Mouse (Mus musculus): ENCODE measurements around the gene Hs2st1. TPM values are rescaled to one million over a fixed set of nuclear protein-coding genes. Genes with fewer than 3 reads are reported as not detected.
A peak's percentile ranks its signal among the peaks of the same experiment; 100 is the strongest.

Gene Hs2st1
- polyA plus RNA-seq, 1 experiment from 2014 or later, result 10.4 TPM

DNA sequence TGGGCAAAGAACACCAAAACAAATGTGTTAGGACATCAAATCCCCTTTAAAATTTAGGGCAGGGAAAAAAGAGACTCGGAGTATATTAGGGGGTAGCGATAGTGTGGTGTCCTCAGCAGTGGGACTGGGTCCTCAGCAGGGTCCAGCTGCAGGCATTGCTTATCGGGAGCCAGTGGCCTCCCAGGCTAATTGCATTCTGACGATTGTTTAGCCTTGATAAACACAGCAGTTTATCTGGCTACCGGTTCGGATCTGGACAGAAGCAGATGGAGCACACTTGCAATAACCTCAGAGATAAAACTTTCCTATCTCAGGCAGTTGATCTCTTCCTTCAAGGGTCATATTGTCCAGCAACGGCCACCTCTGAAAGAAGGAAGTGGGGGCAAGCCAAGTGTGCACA lies 169.1 kb downstream of the Hs2st1 start:
- no peaks in the 10 kb centered on the region for H3K9me3 ChIP-seq (replicated peaks; ENCODE audit: low read length)
- TF ChIP-seq CTCF (IDR thresholded peaks at IDR 0.05; ENCODE audit: low read depth), result no peak
- no peak for ATAC-seq (replicated peaks; ENCODE audit: low FRiP score, low read depth)
- no peak overlapping the region for H3K4me3 ChIP-seq (replicated peaks; ENCODE audit: low read depth, low read length)
- no peaks in the 10 kb centered on the region for H3K27me3 ChIP-seq (ENCODE audit: insufficient read depth, low read length)
- no peaks in the 10 kb centered on the region for H3K4me1 ChIP-seq (replicated peaks; ENCODE audit: insufficient read depth, low read length)
- DNase-seq (ENCODE audit: low spot score), result no peak
- H3K36me3 ChIP-seq (ENCODE audit: insufficient read depth, low read length), result no peaks in the 10 kb centered on the region
- H3K4me2 ChIP-seq (ENCODE audit: low read length), result no peak overlapping the region
- H3K9ac ChIP-seq (ENCODE audit: low read depth, low read length), result no peak overlapping the region
- WGBS, result 62% methylated on average over 7 of the region's 7 CpGs
- H3K27ac ChIP-seq, result no peak overlapping the region

DNA sequence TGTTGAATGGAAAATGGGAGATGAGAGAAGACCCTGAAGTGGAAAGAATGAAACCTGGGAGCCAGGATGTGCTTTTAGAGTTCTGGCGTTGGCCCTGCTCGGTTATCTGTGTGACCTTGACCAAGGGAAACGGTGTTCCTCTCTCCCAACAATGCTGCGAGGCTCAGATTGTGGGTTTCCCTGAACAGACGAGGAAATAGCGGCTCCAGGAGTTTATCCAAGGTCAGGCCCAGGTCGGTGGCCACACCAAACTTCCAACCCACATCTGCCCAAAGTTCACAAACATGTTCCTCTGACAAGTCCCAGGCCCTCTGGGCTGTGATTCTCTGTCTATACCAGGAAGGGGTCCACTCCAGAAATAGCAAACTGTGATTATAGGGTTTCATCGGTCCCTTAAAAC lies 169.6 kb downstream of the Hs2st1 start:
- no peak overlapping the region for H3K4me3 ChIP-seq (replicated peaks; ENCODE audit: low read depth, low read length)
- H3K9me3 ChIP-seq (replicated peaks; ENCODE audit: low read length), result no peaks in the 10 kb centered on the region
- no peak overlapping the region for H3K4me2 ChIP-seq (ENCODE audit: low read length)
- H3K27ac ChIP-seq, result no peak overlapping the region
- H3K27me3 ChIP-seq (ENCODE audit: insufficient read depth, low read length), result no peaks in the 10 kb centered on the region
- no peaks in the 10 kb centered on the region for H3K4me1 ChIP-seq (replicated peaks; ENCODE audit: insufficient read depth, low read length)
- no peaks in the 10 kb centered on the region for H3K36me3 ChIP-seq (ENCODE audit: insufficient read depth, low read length)
- DNase-seq (ENCODE audit: low spot score) (no peak), ATAC-seq (replicated peaks; ENCODE audit: low FRiP score, low read depth) (no peak)
- 66% methylated on average over 8 of the region's 8 CpGs for WGBS
- no peak overlapping the region for H3K9ac ChIP-seq (ENCODE audit: low read depth, low read length)
- no peak for TF ChIP-seq CTCF (IDR thresholded peaks at IDR 0.05; ENCODE audit: low read depth)

DNA sequence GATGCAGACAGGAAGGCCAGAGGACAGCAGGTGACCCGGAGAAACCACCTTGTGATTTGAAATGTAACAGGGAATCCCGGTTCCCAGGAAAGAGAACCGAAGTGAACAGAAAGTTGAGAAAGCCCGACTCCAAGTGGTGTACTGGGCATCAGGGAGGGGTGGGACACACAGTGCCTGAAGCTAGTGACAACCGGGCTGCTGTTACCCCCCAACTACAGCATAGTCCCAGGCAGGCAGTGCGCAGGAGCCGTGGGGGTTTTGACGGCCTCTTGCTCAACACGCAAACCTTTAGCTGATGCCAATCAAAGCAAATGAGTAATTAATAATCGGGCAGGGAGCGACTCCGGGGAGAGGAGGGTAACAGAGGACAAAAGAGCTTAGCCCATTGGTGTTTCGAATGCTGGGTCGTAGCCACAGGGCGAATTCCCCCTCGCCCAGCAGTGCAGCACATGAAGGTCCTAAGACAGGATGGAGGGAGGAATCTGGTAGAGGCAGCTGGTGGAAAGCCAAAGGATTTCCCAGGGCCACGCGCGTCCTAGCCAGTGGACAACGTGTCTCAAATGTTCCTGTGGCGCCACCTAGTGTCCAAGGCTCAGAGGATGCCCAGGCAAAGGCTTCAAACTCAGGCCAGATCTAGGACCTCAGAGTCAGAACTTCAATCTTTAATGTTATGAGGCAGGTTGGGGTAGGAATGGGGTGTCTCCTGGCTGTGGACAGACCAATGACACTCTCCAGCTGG lies 170.5 kb downstream of the Hs2st1 start:
- Histone ChIP-seq H3K4me2 (ENCODE audit: low read length) (peak overlapping the region; percentile 44), H3K27me3 (ENCODE audit: insufficient read depth, low read length) (no peaks in the 10 kb centered on the region), H3K9ac (ENCODE audit: low read depth, low read length) (no peak overlapping the region), H3K36me3 (ENCODE audit: insufficient read depth, low read length) (no peaks in the 10 kb centered on the region), H3K9me3 (replicated peaks; ENCODE audit: low read length) (no peaks in the 10 kb centered on the region), H3K27ac (no peak overlapping the region), H3K4me3 (replicated peaks; ENCODE audit: low read depth, low read length) (0 out of 2 replicates have a peak overlapping the region, but pooled peaks have one; percentile 3), H3K4me1 (replicated peaks; ENCODE audit: insufficient read depth, low read length) (no peaks in the 10 kb centered on the region)
- TF ChIP-seq CTCF (IDR thresholded peaks at IDR 0.05; ENCODE audit: low read depth), result peak; percentile 95
- ATAC-seq (replicated peaks; ENCODE audit: low FRiP score, low read depth) (peak; percentile 81), DNase-seq (ENCODE audit: low spot score) (peak; percentile 92)
- 36% methylated on average over 21 of the region's 21 CpGs for WGBS

- WGBS, result 88% methylated on average over 7 of the region's 7 CpGs
- Histone ChIP-seq H3K36me3 (ENCODE audit: insufficient read depth, low read length) (no peaks in the 10 kb centered on the region), H3K4me1 (replicated peaks; ENCODE audit: insufficient read depth, low read length) (no peaks in the 10 kb centered on the region), H3K9ac (ENCODE audit: low read depth, low read length) (no peak overlapping the region), H3K27ac (no peak overlapping the region), H3K4me2 (ENCODE audit: low read length) (no peak overlapping the region), H3K9me3 (replicated peaks; ENCODE audit: low read length) (no peaks in the 10 kb centered on the region), H3K27me3 (ENCODE audit: insufficient read depth, low read length) (no peaks in the 10 kb centered on the region), H3K4me3 (replicated peaks; ENCODE audit: low read depth, low read length) (no peak overlapping the region)
- ATAC-seq (replicated peaks; ENCODE audit: low FRiP score, low read depth) (no peak), DNase-seq (ENCODE audit: low spot score) (no peak)
- TF ChIP-seq CTCF (IDR thresholded peaks at IDR 0.05; ENCODE audit: low read depth), result peak; percentile 47; the same call in 1 of the 2 replicates
Observed at GRCm38 (mm10) chr3:144398166-144398565, 171.8 kb downstream of the Hs2st1 start.

DNA sequence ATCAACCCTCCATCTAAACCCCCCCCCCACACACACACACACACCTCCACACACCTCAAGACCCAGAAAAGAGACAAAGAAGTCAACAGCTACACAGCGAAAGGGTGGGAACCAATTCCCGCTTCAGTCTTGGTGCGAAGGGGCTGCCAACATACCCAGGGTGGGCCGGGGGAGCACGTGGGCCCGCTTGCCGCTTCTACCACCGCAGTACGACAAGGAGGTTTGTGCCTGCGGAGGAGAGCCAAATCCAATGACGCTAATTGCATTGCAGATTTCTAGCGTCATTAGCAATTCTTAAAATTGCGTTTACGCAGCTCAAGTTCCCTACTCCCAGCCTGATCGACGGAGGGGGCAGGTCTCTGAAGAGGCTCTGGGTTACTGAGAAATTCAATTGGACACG lies 173.5 kb downstream of the Hs2st1 start:
- Histone ChIP-seq H3K4me3 (replicated peaks; ENCODE audit: low read depth, low read length) (no peak overlapping the region), H3K9me3 (replicated peaks; ENCODE audit: low read length) (no peaks in the 10 kb centered on the region), H3K9ac (ENCODE audit: low read depth, low read length) (no peak overlapping the region), H3K4me2 (ENCODE audit: low read length) (no peak overlapping the region), H3K27ac (no peak overlapping the region), H3K27me3 (ENCODE audit: insufficient read depth, low read length) (no peaks in the 10 kb centered on the region), H3K36me3 (ENCODE audit: insufficient read depth, low read length) (no peaks in the 10 kb centered on the region), H3K4me1 (replicated peaks; ENCODE audit: insufficient read depth, low read length) (no peaks in the 10 kb centered on the region)
- 76% methylated on average over 17 of the region's 17 CpGs for whole genome bisulfite sequencing
- DNase-seq (ENCODE audit: low spot score) (no peak), ATAC-seq (replicated peaks; ENCODE audit: low FRiP score, low read depth) (no peak)
- no peak for TF ChIP-seq CTCF (IDR thresholded peaks at IDR 0.05; ENCODE audit: low read depth)

- whole genome bisulfite sequencing, result 71% methylated on average over 7 of the region's 7 CpGs
- no peak overlapping the region for H3K9ac ChIP-seq (ENCODE audit: low read depth, low read length)
- DNase-seq (ENCODE audit: low spot score) (no peak), ATAC-seq (replicated peaks; ENCODE audit: low FRiP score, low read depth) (no peak)
- H3K36me3 ChIP-seq (ENCODE audit: insufficient read depth, low read length), result no peaks in the 10 kb centered on the region
- H3K9me3 ChIP-seq (replicated peaks; ENCODE audit: low read length), result no peaks in the 10 kb centered on the region
- no peaks in the 10 kb centered on the region for H3K27me3 ChIP-seq (ENCODE audit: insufficient read depth, low read length)
- no peaks in the 10 kb centered on the region for H3K4me1 ChIP-seq (replicated peaks; ENCODE audit: insufficient read depth, low read length)
- TF ChIP-seq CTCF (IDR thresholded peaks at IDR 0.05; ENCODE audit: low read depth), result no peak
- H3K27ac ChIP-seq, result no peak overlapping the region
- H3K4me3 ChIP-seq (replicated peaks; ENCODE audit: low read depth, low read length), result no peak overlapping the region
- H3K4me2 ChIP-seq (ENCODE audit: low read length), result no peak overlapping the region
Observed at GRCm38 (mm10) chr3:144394454-144394943, 175.5 kb downstream of the Hs2st1 start.

Data from kidney, postnatal 0 days (tissue).